Mouse (Mus musculus): Measurements from ENCODE around the gene Oxgr1. TPM values are rescaled to one million over a fixed set of nuclear protein-coding genes. Genes with fewer than 3 reads are reported as not detected.

Oxgr1 gene
- polyA plus RNA-seq, 1 experiment from 2014 or later: 2.3 TPM

DNA sequence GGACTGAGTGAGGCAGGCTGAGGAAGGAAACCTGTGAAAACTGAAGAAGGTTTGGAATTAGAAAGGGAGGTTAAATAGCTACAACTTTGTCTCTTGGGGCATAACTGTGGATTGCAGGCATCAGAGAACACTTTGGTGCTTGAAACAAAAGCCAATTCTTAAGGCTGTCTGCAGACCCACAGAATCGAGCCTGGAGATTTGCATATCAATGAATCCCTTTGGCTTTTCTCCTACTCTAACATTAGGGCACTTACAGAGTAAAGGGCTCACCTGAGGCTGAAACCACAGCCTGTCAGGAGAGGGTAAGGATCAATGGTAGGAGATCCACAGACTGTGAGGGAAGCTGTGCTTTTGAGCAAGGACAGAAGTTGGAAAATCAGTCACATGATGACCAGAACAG, 8.8 kb downstream of the Oxgr1 start:
- H3K4me3 ChIP-seq (ENCODE audit: low read length): no peak overlapping the region
- no peak overlapping the region for H3K27ac ChIP-seq (ENCODE audit: low read length)
- H3K4me1 ChIP-seq (ENCODE audit: insufficient read depth, low read length): no peaks in the 10 kb centered on the region
- H3K27me3 ChIP-seq (ENCODE audit: insufficient read depth, low read length): no peaks in the 10 kb centered on the region
- H3K36me3 ChIP-seq (ENCODE audit: insufficient read depth, low read length): no peaks in the 10 kb centered on the region
- H3K9me3 ChIP-seq (ENCODE audit: low read length): no peaks in the 10 kb centered on the region
- ATAC-seq (ENCODE audit: low FRiP score, low TSS enrichment): no peak
- no peak overlapping the region for H3K9ac ChIP-seq (replicated peaks; ENCODE audit: low read length)
- 8% methylated on average over 1 of the region's 1 CpGs for WGBS
- H3K4me2 ChIP-seq (replicated peaks; ENCODE audit: low read depth, low read length): no peak overlapping the region

DNA sequence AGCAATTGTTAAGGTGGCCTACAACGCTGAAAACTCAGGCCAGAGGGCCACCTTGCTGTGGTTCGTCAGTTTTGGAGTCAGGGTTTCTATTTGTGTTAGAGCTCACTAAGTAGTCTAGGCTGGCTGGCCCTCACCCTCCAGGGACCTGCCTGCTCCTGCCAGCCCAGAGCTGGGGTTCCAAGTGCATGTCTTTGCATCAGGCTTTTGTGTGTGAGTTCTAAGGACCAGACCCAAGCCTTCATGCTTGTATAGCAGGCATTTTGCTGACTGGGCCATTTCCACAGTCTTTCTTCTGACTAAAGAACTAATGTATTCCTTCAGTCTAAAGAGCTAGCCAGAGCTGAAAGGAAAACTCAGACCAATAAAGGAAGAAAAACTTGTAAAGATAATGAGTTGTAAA, 22.3 kb downstream of the Oxgr1 start:
- Histone ChIP-seq H3K4me1 (ENCODE audit: insufficient read depth, low read length) (no peaks in the 10 kb centered on the region), H3K9me3 (ENCODE audit: low read length) (no peaks in the 10 kb centered on the region), H3K9ac (replicated peaks; ENCODE audit: low read length) (no peak overlapping the region), H3K27me3 (ENCODE audit: insufficient read depth, low read length) (no peaks in the 10 kb centered on the region; the same call in 1 of the 2 replicates), H3K4me3 (ENCODE audit: low read length) (no peak overlapping the region), H3K27ac (ENCODE audit: low read length) (no peak overlapping the region), H3K4me2 (replicated peaks; ENCODE audit: low read depth, low read length) (no peak overlapping the region), H3K36me3 (ENCODE audit: insufficient read depth, low read length) (no peaks in the 10 kb centered on the region)
- ATAC-seq (ENCODE audit: low FRiP score, low TSS enrichment): no peak
- 72% methylated on average over 2 of the region's 2 CpGs for WGBS

DNA sequence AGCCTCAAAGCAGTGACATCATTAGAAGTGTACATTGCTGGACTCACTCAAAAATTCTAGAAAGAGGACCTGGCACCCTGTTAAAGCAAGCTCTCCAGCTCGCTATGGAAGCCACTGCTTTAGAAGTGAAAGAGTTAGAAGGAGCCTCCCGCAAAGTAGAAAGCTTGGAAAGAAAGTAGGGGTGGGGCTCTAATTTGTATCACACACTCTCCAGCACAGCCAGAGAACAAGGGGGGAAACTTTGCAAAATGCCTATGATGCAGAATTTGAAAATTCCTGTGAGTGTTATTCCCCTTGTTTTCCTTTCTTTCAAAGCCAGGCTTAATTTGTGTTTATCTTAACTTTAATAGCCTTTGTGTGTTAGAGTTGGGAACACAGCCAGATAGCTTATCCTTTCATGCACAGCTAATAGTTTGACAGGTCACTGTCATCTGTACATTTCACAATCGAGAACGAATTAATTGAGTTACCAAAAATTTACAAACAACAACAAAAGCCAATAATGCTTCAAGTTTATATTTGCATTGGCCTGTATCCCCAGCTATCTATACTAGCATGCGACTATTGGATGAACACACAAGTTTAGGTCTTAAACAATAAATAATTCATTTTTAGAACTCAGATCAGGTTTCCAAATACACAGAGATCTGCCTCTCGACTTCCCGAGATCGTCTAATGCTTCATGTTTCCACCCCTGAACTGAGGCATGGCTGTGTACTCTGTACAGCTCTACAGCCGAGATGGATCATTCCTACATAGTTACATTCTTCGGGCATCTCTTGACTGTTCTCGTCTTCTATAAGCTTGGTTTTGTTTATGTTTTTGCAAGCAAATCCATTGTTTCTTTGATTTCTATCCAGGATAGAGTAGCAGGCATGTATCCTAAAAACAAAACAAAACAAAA, 32.0 kb downstream of the Oxgr1 start:
- 50% methylated on average over 11 of the region's 11 CpGs for WGBS
- no peak overlapping the region for H3K27ac ChIP-seq (ENCODE audit: low read length)
- H3K9me3 ChIP-seq (ENCODE audit: low read length): no peaks in the 10 kb centered on the region
- no peak overlapping the region for H3K4me3 ChIP-seq (ENCODE audit: low read length)
- H3K36me3 ChIP-seq (ENCODE audit: insufficient read depth, low read length): no peaks in the 10 kb centered on the region
- H3K4me2 ChIP-seq (replicated peaks; ENCODE audit: low read depth, low read length): no peak overlapping the region
- H3K27me3 ChIP-seq (ENCODE audit: insufficient read depth, low read length): no peaks in the 10 kb centered on the region
- no peak overlapping the region for H3K9ac ChIP-seq (replicated peaks; ENCODE audit: low read length)
- ATAC-seq (ENCODE audit: low FRiP score, low TSS enrichment): peak; percentile 23; the same call in 1 of the 2 replicates
- no peaks in the 10 kb centered on the region for H3K4me1 ChIP-seq (ENCODE audit: insufficient read depth, low read length)

DNA sequence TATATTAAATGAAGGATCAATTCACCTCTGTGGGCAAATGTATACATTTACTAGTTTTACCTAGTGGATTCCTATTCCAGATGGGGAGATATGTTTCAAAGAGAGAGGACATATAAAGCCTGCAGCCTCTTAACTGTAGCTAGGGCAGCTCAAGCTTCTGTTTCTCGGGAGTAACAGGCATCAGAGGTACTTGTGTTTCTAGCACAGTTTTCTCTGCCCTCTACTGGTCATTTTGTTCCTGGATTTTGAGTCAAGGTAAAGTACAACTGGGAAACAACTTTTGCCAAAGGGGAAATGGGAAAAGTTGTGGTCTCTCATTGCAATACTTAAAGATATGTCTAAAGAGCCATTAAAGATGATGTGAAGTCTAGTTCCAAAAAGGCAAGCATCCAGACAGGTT, 37.1 kb downstream of the Oxgr1 start:
- no peak; the same call in 1 of the 2 replicates for ATAC-seq (ENCODE audit: low FRiP score, low TSS enrichment)
- H3K9me3 ChIP-seq (ENCODE audit: low read length): no peaks in the 10 kb centered on the region
- WGBS: 8% methylated on average over 1 of the region's 1 CpGs
- no peak overlapping the region for H3K4me2 ChIP-seq (replicated peaks; ENCODE audit: low read depth, low read length)
- no peak overlapping the region for H3K9ac ChIP-seq (replicated peaks; ENCODE audit: low read length)
- no peaks in the 10 kb centered on the region for H3K36me3 ChIP-seq (ENCODE audit: insufficient read depth, low read length)
- H3K27ac ChIP-seq (ENCODE audit: low read length): no peak overlapping the region
- 0 out of 2 replicates have a peak, but pooled peaks cover 5% of the 10 kb centered on the region for H3K4me1 ChIP-seq (ENCODE audit: insufficient read depth, low read length)
- no peaks in the 10 kb centered on the region for H3K27me3 ChIP-seq (ENCODE audit: insufficient read depth, low read length)
- no peak overlapping the region for H3K4me3 ChIP-seq (ENCODE audit: low read length)

DNA sequence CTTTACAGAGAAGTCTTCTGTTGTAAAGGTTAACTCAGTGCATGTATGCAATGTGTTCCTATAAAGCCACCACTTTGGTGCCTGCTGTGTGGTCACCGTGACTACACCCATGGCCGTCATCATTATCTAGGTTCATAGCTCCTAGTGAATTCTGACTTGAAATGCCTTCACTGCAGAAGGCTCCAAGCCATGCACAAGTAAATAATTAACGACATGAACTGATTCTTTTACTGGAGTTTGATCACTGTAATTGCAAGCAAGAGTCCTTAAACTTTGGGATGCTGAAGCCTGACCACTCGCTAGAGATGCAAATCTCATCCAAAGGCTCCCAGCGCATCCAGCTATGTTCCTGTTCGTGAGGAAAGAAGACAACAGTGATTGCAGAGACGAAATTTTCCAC, 38.6 kb downstream of the Oxgr1 start:
- Histone ChIP-seq H3K36me3 (ENCODE audit: insufficient read depth, low read length) (no peaks in the 10 kb centered on the region), H3K4me3 (ENCODE audit: low read length) (no peak overlapping the region), H3K4me1 (ENCODE audit: insufficient read depth, low read length) (0 out of 2 replicates have a peak, but pooled peaks cover 5% of the 10 kb centered on the region), H3K9ac (replicated peaks; ENCODE audit: low read length) (no peak overlapping the region), H3K27ac (ENCODE audit: low read length) (no peak overlapping the region), H3K9me3 (ENCODE audit: low read length) (no peaks in the 10 kb centered on the region), H3K4me2 (replicated peaks; ENCODE audit: low read depth, low read length) (no peak overlapping the region), H3K27me3 (ENCODE audit: insufficient read depth, low read length) (no peaks in the 10 kb centered on the region)
- WGBS: 75% methylated on average over 7 of the region's 7 CpGs
- peak; percentile 63; the same call in 1 of the 2 replicates for ATAC-seq (ENCODE audit: low FRiP score, low TSS enrichment)

DNA sequence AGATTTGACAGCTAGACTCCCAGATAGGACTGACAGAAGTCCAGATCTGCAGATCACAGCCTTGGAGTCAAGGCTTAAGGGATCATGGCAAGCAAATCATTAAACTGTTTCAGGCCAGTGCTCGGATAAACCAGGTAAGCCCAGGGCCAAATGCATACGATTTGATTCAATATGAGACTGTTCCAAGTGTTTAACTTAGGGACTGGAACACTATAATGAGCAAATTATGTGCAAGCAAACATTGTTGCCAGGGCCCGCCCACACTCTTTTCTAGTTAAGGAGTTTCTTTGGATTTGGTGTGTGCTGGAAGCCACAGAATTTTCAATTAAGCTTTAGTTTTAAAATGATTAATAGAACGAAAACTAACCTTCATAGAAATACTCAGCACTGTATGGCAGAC, 39.6 kb downstream of the Oxgr1 start:
- peak; percentile 57 for ATAC-seq (ENCODE audit: low FRiP score, low TSS enrichment)
- 72% methylated on average over 4 of the region's 4 CpGs for WGBS

DNA sequence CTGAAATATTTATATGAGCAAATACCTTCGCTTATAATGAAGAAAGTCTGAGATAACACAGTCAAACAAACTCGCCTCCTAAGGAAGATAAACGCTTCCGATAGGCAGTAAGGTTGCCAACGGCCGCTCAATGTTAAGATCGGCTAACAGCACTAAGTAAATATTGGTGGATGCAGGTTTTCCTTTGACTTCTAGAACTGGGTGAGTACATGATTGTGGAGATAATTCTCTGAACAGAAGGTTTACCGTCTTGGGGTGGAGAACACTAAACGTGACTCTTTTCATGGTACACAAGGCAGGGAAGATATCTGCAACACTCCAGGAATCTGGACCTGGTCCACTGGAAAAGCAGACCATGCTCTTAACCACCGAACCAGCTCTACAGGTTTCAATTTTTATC, 52.6 kb downstream of the Oxgr1 start:
- Histone ChIP-seq H3K27me3 (ENCODE audit: insufficient read depth, low read length) (no peaks in the 10 kb centered on the region), H3K4me2 (replicated peaks; ENCODE audit: low read depth, low read length) (no peak overlapping the region), H3K4me3 (ENCODE audit: low read length) (no peak overlapping the region), H3K4me1 (ENCODE audit: insufficient read depth, low read length) (peaks cover 32% of the 10 kb centered on the region), H3K9ac (replicated peaks; ENCODE audit: low read length) (no peak overlapping the region), H3K27ac (ENCODE audit: low read length) (peak overlapping the region; percentile 76), H3K9me3 (ENCODE audit: low read length) (peaks cover 2% of the 10 kb centered on the region; the same call in 1 of the 2 replicates), H3K36me3 (ENCODE audit: insufficient read depth, low read length) (no peaks in the 10 kb centered on the region)
- no peak for ATAC-seq (ENCODE audit: low FRiP score, low TSS enrichment)
- 67% methylated on average over 10 of the region's 10 CpGs for WGBS

More for the DNA sequence above, 39.6 kb downstream of the Oxgr1 start:
- Histone ChIP-seq H3K4me2 (replicated peaks; ENCODE audit: low read depth, low read length) (no peak overlapping the region), H3K36me3 (ENCODE audit: insufficient read depth, low read length) (no peaks in the 10 kb centered on the region), H3K4me1 (ENCODE audit: insufficient read depth, low read length) (0 out of 2 replicates have a peak, but pooled peaks cover 5% of the 10 kb centered on the region), H3K9ac (replicated peaks; ENCODE audit: low read length) (no peak overlapping the region), H3K27ac (ENCODE audit: low read length) (no peak overlapping the region; the same call in 1 of the 2 replicates), H3K4me3 (ENCODE audit: low read length) (no peak overlapping the region), H3K9me3 (ENCODE audit: low read length) (no peaks in the 10 kb centered on the region), H3K27me3 (ENCODE audit: insufficient read depth, low read length) (no peaks in the 10 kb centered on the region)

DNA sequence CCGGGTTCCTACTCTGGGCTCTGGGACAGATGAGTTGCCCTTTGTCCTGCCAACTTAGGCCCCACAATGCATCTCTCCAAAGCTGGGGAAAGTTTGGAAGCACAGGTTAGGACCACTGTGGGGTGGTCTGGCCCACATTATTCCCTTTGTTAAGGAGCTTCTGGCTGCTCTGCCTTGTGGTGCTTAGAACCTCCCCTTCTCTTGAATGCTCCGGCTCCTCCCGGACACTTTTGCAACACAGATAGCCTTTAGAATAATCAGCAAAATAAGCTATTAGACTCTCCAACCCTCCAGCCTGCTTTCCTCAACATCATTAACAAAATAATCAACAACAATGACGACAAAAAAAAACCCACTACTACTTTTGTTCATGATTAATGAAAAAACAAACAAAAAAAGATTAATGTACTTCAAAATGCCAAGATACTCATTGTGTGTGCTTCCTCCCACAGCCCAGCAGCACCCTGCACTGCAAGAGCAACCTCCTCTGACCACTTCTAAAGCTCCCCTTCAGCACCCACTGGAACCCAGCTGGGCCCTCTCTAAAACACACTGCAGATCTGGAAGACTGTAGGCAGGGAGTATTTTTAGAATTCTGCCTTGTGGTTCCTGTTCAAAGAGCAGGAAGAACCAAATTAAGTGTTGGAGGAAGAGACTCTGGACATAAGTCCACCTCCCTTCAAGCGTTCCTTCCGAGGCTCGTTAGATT, 53.1 kb downstream of the Oxgr1 start:
- Histone ChIP-seq H3K36me3 (ENCODE audit: insufficient read depth, low read length) (no peaks in the 10 kb centered on the region), H3K4me1 (ENCODE audit: insufficient read depth, low read length) (peaks cover 32% of the 10 kb centered on the region), H3K4me3 (ENCODE audit: low read length) (no peak overlapping the region), H3K27me3 (ENCODE audit: insufficient read depth, low read length) (no peaks in the 10 kb centered on the region), H3K27ac (ENCODE audit: low read length) (peak overlapping the region; percentile 76), H3K4me2 (replicated peaks; ENCODE audit: low read depth, low read length) (no peak overlapping the region), H3K9ac (replicated peaks; ENCODE audit: low read length) (no peak overlapping the region), H3K9me3 (ENCODE audit: low read length) (peaks cover 2% of the 10 kb centered on the region; the same call in 1 of the 2 replicates)
- 40% methylated on average over 7 of the region's 7 CpGs for WGBS
- no peak; the same call in 1 of the 2 replicates for ATAC-seq (ENCODE audit: low FRiP score, low TSS enrichment)

DNA sequence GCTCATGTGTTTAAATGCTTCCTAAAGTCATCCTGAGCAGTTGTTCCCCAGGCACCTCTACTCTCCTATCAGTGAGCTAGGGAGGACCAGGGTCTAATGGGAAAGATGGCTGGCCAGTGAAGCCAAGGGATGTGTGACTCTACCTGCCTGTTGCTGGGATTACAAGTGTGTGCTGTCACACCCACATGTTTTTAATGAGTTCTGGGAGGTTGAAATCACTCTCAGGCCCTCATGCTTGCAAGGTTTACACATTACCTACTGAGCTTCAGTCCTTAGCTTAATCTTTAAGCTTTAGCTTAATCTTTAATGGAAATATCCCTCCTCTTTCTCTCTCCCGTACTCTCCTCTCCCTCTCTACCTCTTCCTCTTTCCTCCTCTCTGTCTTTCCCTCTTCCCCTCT, 55.0 kb downstream of the Oxgr1 start:
- Histone ChIP-seq H3K9ac (replicated peaks; ENCODE audit: low read length) (peak overlapping the region; percentile 17; the same call in 1 of the 2 replicates), H3K4me2 (replicated peaks; ENCODE audit: low read depth, low read length) (0 out of 2 replicates have a peak overlapping the region, but pooled peaks have one; percentile 14), H3K36me3 (ENCODE audit: insufficient read depth, low read length) (no peaks in the 10 kb centered on the region), H3K9me3 (ENCODE audit: low read length) (peaks cover 2% of the 10 kb centered on the region; the same call in 1 of the 2 replicates), H3K4me1 (ENCODE audit: insufficient read depth, low read length) (peaks cover 32% of the 10 kb centered on the region), H3K27me3 (ENCODE audit: insufficient read depth, low read length) (no peaks in the 10 kb centered on the region), H3K4me3 (ENCODE audit: low read length) (no peak overlapping the region), H3K27ac (ENCODE audit: low read length) (peak overlapping the region; percentile 92)
- 62% methylated on average over 1 of the region's 1 CpGs for WGBS
- ATAC-seq (ENCODE audit: low FRiP score, low TSS enrichment): peak; percentile 89
